Mouse (Mus musculus) liver, embryonic 14.5 days (tissue): Measurements from ENCODE around the gene Bcap29.
"Not testable (repeated sequence)": the region's sequence is repeated elsewhere in the genome, so short reads cannot be mapped to it uniquely, and the experiment has no call there.

Experiments used
- CTCF ChIP-seq: IDR thresholded peaks from 2 replicates; pipeline ENCODE4 v1.5.1; 2016; ENCODE audit warnings: antibody characterized with exemption, low read depth, control low read depth
- EP300 ChIP-seq: IDR thresholded peaks from 2 replicates; pipeline ENCODE4 v1.6.1; 2016; ENCODE audit warnings: antibody characterized with exemption, low read depth

GRCm38 (mm10) chr12:31628396-31628795, 6.1 kb downstream of the Bcap29 start:
- TF ChIP-seq EP300, CTCF: not testable (repeated sequence)
